Mouse (Mus musculus) embryonic facial prominence, embryonic 14.5 days (tissue): ENCODE data around the gene Rnase10. TPM values are rescaled to one million over a fixed set of nuclear protein-coding genes. Genes with fewer than 3 reads are reported as not detected.

ENCODE experiments used
- ATAC-seq: fragments of 200-750 bp; cut with Nextera tagmentation; 2 replicates; pipeline ENCODE4 v1.8.0; 2017; ENCODE audit warnings: low read depth, moderate number of reproducible peaks, moderate TSS enrichment
- DNase-seq: peaks from one replicate; pipeline ENCODE4 v3.0.0-alpha.2; 2015; ENCODE audit warnings: low spot score
- H3K27ac ChIP-seq: fragments of 300-500 bp; sonication (generic); replicated peaks from 2 replicates; pipeline ENCODE4 v1.5.1; 2014; ENCODE audit warnings: low read depth, mild to moderate bottlenecking, low read length, moderate library complexity
- H3K27me3 ChIP-seq: fragments of 300-500 bp; sonication (generic); replicated peaks from 2 replicates; pipeline ENCODE4 v1.6.1; 2014; ENCODE audit warnings: low read length; ENCODE audit not compliant: control insufficient read depth, insufficient read depth
- H3K36me3 ChIP-seq: fragments of 300-500 bp; sonication (generic); 2 replicates; pipeline ENCODE4 v1.6.1; 2014; ENCODE audit warnings: low read length, mixed read lengths; ENCODE audit not compliant: control insufficient read depth, insufficient read depth
- H3K4me1 ChIP-seq: fragments of 300-500 bp; sonication (generic); 2 replicates; pipeline ENCODE4 v1.6.1; 2014; ENCODE audit warnings: antibody characterized with exemption, low read length; ENCODE audit not compliant: control insufficient read depth, insufficient read depth
- H3K4me2 ChIP-seq: fragments of 300-500 bp; sonication (generic); 2 replicates; pipeline ENCODE4 v1.6.1; 2014; ENCODE audit warnings: low read depth, mild to moderate bottlenecking, low read length, moderate library complexity, mixed read lengths
- H3K4me3 ChIP-seq: fragments of 300-500 bp; sonication (generic); 2 replicates; pipeline ENCODE4 v1.5.1; 2014; ENCODE audit warnings: low read depth, mild to moderate bottlenecking, low read length
- H3K9ac ChIP-seq: fragments of 300-500 bp; sonication (generic); 2 replicates; pipeline ENCODE4 v1.6.1; 2014; ENCODE audit warnings: low read depth, mild to moderate bottlenecking, low read length, moderate library complexity, mixed read lengths
- H3K9me3 ChIP-seq: fragments of 300-500 bp; sonication (generic); 2 replicates; pipeline ENCODE4 v1.6.1; 2016; ENCODE audit warnings: low read length; ENCODE audit not compliant: control insufficient read depth
- WGBS: fragments of 180-500 bp; shearing (Covaris S2); extraction: QIAGEN DNeasy Blood & Tissue Kit; methylation state at CpG from one replicate; pipeline ENCODE4 v1.1.7; 2014; 5-methylcytosine and 5-hydroxymethylcytosine counted together
- polyA plus RNA-seq: library from polyadenylated mRNA; unstranded; fragments of >200 nt; fragmentation: Nextera tagmentation; extraction: Ambion mirVana; gene quantifications from 2 replicates; pipeline ENCODE4 v1.2.1, GENCODE M21; 2014

The Rnase10 gene
- polyA plus RNA-seq, 1 experiment from 2014 or later: 0.29 TPM

DNA sequence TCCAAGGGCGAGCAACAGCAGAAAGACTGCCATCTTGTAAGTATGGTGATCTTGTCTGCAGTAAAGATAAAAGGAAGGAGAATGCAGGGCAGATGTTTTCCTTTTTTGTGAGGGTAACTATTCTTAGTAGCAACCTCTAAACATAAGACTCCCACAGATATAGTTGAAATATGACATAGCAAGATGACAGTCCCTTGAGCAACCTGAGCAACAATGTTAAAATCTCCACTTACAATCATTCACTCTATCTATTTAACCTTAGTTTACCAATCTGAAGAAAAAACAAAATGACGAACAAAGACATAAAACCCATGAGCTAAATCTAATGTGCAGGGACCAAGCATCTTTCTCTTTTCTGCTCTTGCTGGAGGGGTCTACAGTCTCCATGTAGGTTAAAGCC, 42.5 kb downstream of the Rnase10 start, which contains the start of gene Rnase11:
Rnase11 (minus strand) TSS at position 101 of the 400 bp plus-strand sequence.
- DNase-seq (no peak), ATAC-seq (no peak)
- no peak within 1 kb of the TSS for H3K4me3 ChIP-seq
- no peak within 1 kb of the TSS for H3K9ac ChIP-seq
- no peaks in the 10 kb centered on the region for H3K36me3 ChIP-seq
- no peak within 1 kb of the TSS for H3K4me2 ChIP-seq
- no peaks in the 10 kb centered on the region for H3K27me3 ChIP-seq
- no peaks in the 10 kb centered on the region for H3K9me3 ChIP-seq
- 78% methylated on average over 2 of the region's 2 CpGs for WGBS
- H3K27ac ChIP-seq: no peak within 1 kb of the TSS
- H3K4me1 ChIP-seq: peaks cover 6% of the 10 kb centered on the region; the same call in 1 of the 2 replicates

DNA sequence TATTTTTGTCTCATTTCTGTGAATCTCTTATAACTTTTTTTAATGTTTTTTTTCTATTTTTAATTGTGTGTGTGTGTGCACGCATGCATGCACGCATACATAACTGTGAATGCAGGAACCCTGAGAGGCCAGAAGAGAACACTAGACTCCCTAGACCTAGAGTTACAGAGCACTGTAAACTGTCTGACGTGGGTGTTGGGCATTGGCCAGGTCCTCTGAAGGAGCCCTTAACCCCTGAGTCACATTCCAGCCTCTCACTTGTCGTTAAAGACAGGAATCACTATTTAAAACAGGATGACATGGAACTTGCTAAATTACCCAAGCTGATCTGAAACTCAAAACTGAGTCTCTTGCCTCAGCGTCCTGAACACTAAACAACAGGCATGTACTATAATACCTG, 44.4 kb downstream of the Rnase10 start:
- ATAC-seq: no peak
- 51% methylated on average over 5 of the region's 5 CpGs for WGBS
- no peaks in the 10 kb centered on the region for H3K9me3 ChIP-seq
- H3K4me3 ChIP-seq: no peak overlapping the region
- H3K4me1 ChIP-seq: peaks cover 6% of the 10 kb centered on the region; the same call in 1 of the 2 replicates
- no peaks in the 10 kb centered on the region for H3K27me3 ChIP-seq
- H3K36me3 ChIP-seq: no peaks in the 10 kb centered on the region
- H3K9ac ChIP-seq: no peak overlapping the region
- no peak overlapping the region for H3K27ac ChIP-seq
- DNase-seq: no peak
- H3K4me2 ChIP-seq: no peak overlapping the region

GRCm38 (mm10) chr14:51053176-51053575, 45.6 kb downstream of the Rnase10 start:
- ATAC-seq (no peak), DNase-seq (no peak)
- H3K4me3 ChIP-seq: no peak overlapping the region
- H3K9ac ChIP-seq: no peak overlapping the region
- no peaks in the 10 kb centered on the region for H3K27me3 ChIP-seq
- no peaks in the 10 kb centered on the region for H3K9me3 ChIP-seq
- H3K36me3 ChIP-seq: no peaks in the 10 kb centered on the region
- H3K4me2 ChIP-seq: no peak overlapping the region
- 51% methylated on average over 5 of the region's 5 CpGs for WGBS
- H3K27ac ChIP-seq: no peak overlapping the region
- peaks cover 6% of the 10 kb centered on the region; the same call in 1 of the 2 replicates for H3K4me1 ChIP-seq

DNA sequence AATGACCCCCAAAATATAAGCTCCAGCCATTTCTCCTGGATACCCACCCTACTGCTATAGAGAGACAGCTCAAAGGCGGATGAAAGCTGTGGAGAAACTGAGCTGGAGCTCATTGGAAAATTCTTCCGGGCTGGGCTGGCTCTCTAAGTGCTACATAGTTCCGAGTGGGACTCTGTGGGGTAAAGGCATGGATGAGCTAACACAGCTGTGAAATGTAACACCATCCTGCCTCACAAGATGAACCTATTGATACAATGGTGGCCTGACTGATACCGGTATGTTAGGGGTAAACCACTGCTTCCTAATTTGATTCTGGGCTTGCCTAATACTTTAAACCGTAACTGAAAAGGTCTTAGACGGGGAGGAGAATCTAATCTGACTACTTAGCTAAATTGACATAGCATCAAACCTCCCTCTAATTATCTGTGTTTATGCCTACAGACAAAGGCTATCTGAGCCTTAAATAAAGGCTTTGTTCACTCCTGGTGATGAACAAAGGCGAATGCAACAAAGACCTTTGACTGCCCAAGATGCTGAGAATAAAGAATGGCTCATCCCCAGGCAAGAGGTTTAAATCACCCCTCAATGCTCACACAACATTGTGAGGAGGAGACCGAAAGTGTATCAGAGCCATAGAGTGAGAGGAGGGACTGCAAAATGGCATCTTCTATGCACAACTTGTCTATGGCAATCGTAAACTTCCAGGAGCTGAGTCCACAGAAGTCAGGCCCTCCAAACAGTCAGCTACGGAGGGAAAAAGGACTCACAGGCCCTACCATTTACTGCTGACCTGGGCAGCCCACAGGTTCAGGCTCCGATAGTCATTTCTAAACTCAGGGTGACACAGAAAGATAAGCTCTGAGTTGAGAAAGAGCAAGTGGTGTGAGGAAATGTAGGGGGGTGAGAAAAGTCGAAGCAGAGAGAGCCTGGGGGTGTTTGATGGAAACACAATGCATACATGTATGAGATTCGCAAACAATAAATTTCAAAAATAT, 47.0 kb downstream of the Rnase10 start:
- Histone ChIP-seq H3K9me3 (no peaks in the 10 kb centered on the region), H3K36me3 (no peaks in the 10 kb centered on the region), H3K27me3 (no peaks in the 10 kb centered on the region), H3K4me2 (0 out of 2 replicates have a peak overlapping the region, but pooled peaks have one; percentile 2), H3K4me1 (peaks cover 6% of the 10 kb centered on the region; the same call in 1 of the 2 replicates), H3K4me3 (no peak overlapping the region), H3K9ac (no peak overlapping the region), H3K27ac (no peak overlapping the region)
- WGBS: 44% methylated on average over 13 of the region's 13 CpGs
- ATAC-seq (no peak), DNase-seq (peak; percentile 24)

- WGBS: 58% methylated on average over 9 of the region's 9 CpGs
- no peaks in the 10 kb centered on the region for H3K9me3 ChIP-seq
- DNase-seq (no peak), ATAC-seq (no peak)
- no peaks in the 10 kb centered on the region for H3K27me3 ChIP-seq
- no peak within 1 kb of the TSS for H3K4me3 ChIP-seq
- H3K9ac ChIP-seq: no peak within 1 kb of the TSS
- H3K4me1 ChIP-seq: peaks cover 6% of the 10 kb centered on the region
- no peak within 1 kb of the TSS for H3K27ac ChIP-seq
- no peaks in the 10 kb centered on the region for H3K36me3 ChIP-seq
- H3K4me2 ChIP-seq: no peak within 1 kb of the TSS
Measured at GRCm38 (mm10) chr14:51057401-51057831, 49.9 kb downstream of the Rnase10 start, which contains the start of gene Rnase12. Gene Rnase12 (minus strand): TSS chr14:51057661.

Other genes starting within 250 kb of the Rnase10 start
- 57.7 and 68.7 TPM in 2 replicates for gene Ttc5, start 222.2 kb upstream of the Rnase10 start, polyA plus RNA-seq
- not detected in 2 replicates for gene Ccnb1ip1, start 200.0 kb upstream of the Rnase10 start, polyA plus RNA-seq
- 53.3 and 57.2 TPM in 2 replicates for gene Parp2, start 199.9 kb upstream of the Rnase10 start, polyA plus RNA-seq
- gene Tep1, start 137.2 kb upstream of the Rnase10 start, polyA plus RNA-seq: 8.4 and 10.3 TPM in 2 replicates
- 0.21 and 0.28 TPM in 2 replicates for gene Klhl33, start 110.2 kb upstream of the Rnase10 start, polyA plus RNA-seq
- 138 and 153 TPM in 2 replicates for gene Osgep, start 82.9 kb upstream of the Rnase10 start, polyA plus RNA-seq
- gene Apex1, start 82.8 kb upstream of the Rnase10 start, polyA plus RNA-seq: 177 and 204 TPM in 2 replicates
- 42.0 and 54.8 TPM in 2 replicates for gene Pip4p1, start 76.9 kb upstream of the Rnase10 start, polyA plus RNA-seq
- 51.5 and 51.7 TPM in 2 replicates for gene Pnp, start 76.7 kb upstream of the Rnase10 start, polyA plus RNA-seq
- gene Gm49342, start 63.2 kb upstream of the Rnase10 start, polyA plus RNA-seq: not detected in 2 replicates
- 0.45 and 0.73 TPM in 2 replicates for gene Pnp2, start 51.8 kb upstream of the Rnase10 start, polyA plus RNA-seq
- gene Rnase9, start 34.1 kb downstream of the Rnase10 start, polyA plus RNA-seq: not detected in 2 replicates
- gene Rnase11, start 42.4 kb downstream of the Rnase10 start, polyA plus RNA-seq: not detected in 2 replicates
- gene Rnase12, start 49.9 kb downstream of the Rnase10 start, polyA plus RNA-seq: 0.49 TPM in 1 of 2 replicates, not detected in the other
- not detected in 2 replicates for gene Olfr750, start 66.7 kb downstream of the Rnase10 start, polyA plus RNA-seq
- gene Rnase4, start 83.3 kb downstream of the Rnase10 start, polyA plus RNA-seq: 63.8 and 73.0 TPM in 2 replicates
- 8.8 and 10.3 TPM in 2 replicates for gene Ang, start 83.4 kb downstream of the Rnase10 start, polyA plus RNA-seq
- gene Eddm3b, start 106.7 kb downstream of the Rnase10 start, polyA plus RNA-seq: not detected in 2 replicates
- 1.3 TPM in 2 replicates for gene Rnase6, start 116.2 kb downstream of the Rnase10 start, polyA plus RNA-seq
- gene Rnase1, start 139.0 kb downstream of the Rnase10 start, polyA plus RNA-seq: 0.48 and 1.1 TPM in 2 replicates
- gene Rnase2b, start 154.5 kb downstream of the Rnase10 start, polyA plus RNA-seq: not detected in 2 replicates
- not detected in 2 replicates for gene Ang2, start 191.4 kb downstream of the Rnase10 start, polyA plus RNA-seq
- not detected in 2 replicates for gene Ear14, start 195.6 kb downstream of the Rnase10 start, polyA plus RNA-seq
- not detected in 2 replicates for gene Rnase2a, start 248.4 kb downstream of the Rnase10 start, polyA plus RNA-seq